Mouse (Mus musculus): ENCODE measurements around the gene Cdc42ep3. TPM values are rescaled to one million over a fixed set of nuclear protein-coding genes. Genes with fewer than 3 reads are reported as not detected.

Gene Cdc42ep3
- polyA plus RNA-seq (2015; fragmentation: Nextera tagmentation; extraction: Ambion mirVana), result 58.4 and 76.9 TPM in 2 replicates

GRCm38 (mm10) chr17:79354444-79355270 lies at the start of gene Cdc42ep3:
Gene Cdc42ep3 (minus strand): TSS chr17:79355091.
- Histone ChIP-seq H3K27ac (peak within 1 kb of the TSS; percentile 94), H3K9ac (peak within 1 kb of the TSS; percentile 96), H3K4me2 (peak within 1 kb of the TSS; percentile 100), H3K27me3 (no peaks in the 10 kb centered on the region; the same call in 1 of the 2 replicates), H3K4me1 (replicated peaks) (peaks cover 61% of the 10 kb centered on the region), H3K36me3 (peaks cover 18% of the 10 kb centered on the region), H3K4me3 (replicated peaks) (peak within 1 kb of the TSS; percentile 84), H3K9me3 (replicated peaks) (no peaks in the 10 kb centered on the region)
- under 1% methylated on average over 67 of the region's 74 CpGs for WGBS (ENCODE audit: insufficient replicate concordance)
- ATAC-seq (ENCODE audit: low read depth) (peak; percentile 75), DNase-seq (peak; percentile 75)

DNA sequence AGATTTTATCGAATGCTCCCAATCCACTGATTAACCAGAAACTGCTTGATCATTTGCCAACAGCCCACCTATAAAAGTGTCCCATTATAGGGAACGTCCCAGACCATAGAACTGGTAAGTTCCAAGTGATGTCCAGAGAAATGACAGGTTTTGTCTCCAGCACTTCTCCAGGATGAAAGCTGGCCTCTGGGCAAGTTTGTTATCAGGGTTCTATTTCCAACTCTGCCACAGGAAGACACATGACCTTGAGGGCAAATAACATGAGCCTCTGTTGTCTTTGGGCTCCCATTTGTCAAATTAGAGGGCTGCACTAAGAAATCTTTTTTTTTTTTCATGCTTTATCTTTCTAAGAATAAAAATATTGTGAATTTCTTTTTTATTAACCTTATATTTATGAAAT lies 45.5 kb upstream of the Cdc42ep3 start:
- no peak overlapping the region for H3K4me2 ChIP-seq
- 59% methylated on average over 2 of the region's 2 CpGs for WGBS (ENCODE audit: insufficient replicate concordance)
- no peak for ATAC-seq (ENCODE audit: low read depth)

DNA sequence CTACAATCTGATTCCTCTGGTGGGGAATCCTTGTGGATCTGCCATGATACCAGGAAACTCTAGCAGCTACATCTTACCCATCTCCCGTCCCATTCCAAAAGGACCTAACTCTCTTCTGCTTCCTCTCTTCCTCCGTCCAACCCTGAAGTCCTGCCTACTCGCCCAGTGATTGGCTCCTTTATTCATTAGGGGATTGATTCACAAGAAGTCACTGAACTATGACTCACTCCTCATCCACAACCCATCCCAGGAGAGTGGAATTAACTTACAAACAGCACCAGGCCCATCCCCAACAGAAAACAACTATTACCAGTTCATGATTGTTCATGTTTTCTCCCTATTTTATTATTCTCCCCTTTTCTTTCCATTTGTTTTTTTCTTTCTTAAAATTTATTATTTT lies 43.5 kb upstream of the Cdc42ep3 start:
- no peaks in the 10 kb centered on the region for H3K9me3 ChIP-seq (replicated peaks)
- DNase-seq (no peak), ATAC-seq (ENCODE audit: low read depth) (no peak)
- no peak overlapping the region for H3K4me2 ChIP-seq
- 65% methylated on average over 3 of the region's 3 CpGs for WGBS (ENCODE audit: insufficient replicate concordance)
- H3K27ac ChIP-seq, result no peak overlapping the region
- no peaks in the 10 kb centered on the region for H3K36me3 ChIP-seq
- H3K9ac ChIP-seq, result no peak overlapping the region
- no peaks in the 10 kb centered on the region for H3K27me3 ChIP-seq
- H3K4me1 ChIP-seq (replicated peaks), result no peaks in the 10 kb centered on the region
- H3K4me3 ChIP-seq (replicated peaks), result no peak overlapping the region

More for the DNA sequence above, 45.5 kb upstream of the Cdc42ep3 start:
- DNase-seq, result no peak
- Histone ChIP-seq H3K4me3 (replicated peaks) (no peak overlapping the region), H3K9me3 (replicated peaks) (no peaks in the 10 kb centered on the region), H3K4me1 (replicated peaks) (no peaks in the 10 kb centered on the region), H3K27me3 (no peaks in the 10 kb centered on the region), H3K27ac (no peak overlapping the region), H3K9ac (no peak overlapping the region), H3K36me3 (no peaks in the 10 kb centered on the region)

DNA sequence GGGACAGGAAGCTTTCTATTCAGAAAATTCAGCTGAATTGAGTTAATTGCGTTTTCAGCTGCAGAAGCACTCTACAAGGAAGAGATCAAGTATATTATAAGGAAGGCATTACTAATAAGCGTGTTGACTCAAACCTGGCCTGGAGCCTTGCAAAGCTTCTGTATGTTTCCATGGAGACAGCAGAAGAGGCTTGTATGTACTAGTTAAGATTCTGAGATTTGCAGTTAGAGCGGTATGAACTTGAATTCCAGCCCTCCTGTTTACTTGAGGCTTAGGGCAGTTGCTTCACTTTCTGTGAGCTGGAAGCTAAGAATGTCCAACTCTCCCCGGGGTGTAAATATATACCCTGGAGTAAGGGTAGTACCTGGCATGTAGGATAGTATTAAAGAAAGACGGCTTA lies 39.9 kb upstream of the Cdc42ep3 start:
- H3K4me1 ChIP-seq (replicated peaks), result no peaks in the 10 kb centered on the region
- H3K4me2 ChIP-seq, result no peak overlapping the region
- ATAC-seq (ENCODE audit: low read depth), result no peak
- DNase-seq, result no peak
- no peak overlapping the region for H3K27ac ChIP-seq
- H3K4me3 ChIP-seq (replicated peaks), result no peak overlapping the region
- no peaks in the 10 kb centered on the region for H3K36me3 ChIP-seq
- no peaks in the 10 kb centered on the region for H3K9me3 ChIP-seq (replicated peaks)
- no peak overlapping the region for H3K9ac ChIP-seq
- 71% methylated on average over 5 of the region's 5 CpGs for WGBS (ENCODE audit: insufficient replicate concordance)
- H3K27me3 ChIP-seq, result no peaks in the 10 kb centered on the region

- Histone ChIP-seq H3K4me1 (replicated peaks) (no peaks in the 10 kb centered on the region), H3K36me3 (no peaks in the 10 kb centered on the region), H3K9ac (no peak overlapping the region), H3K9me3 (replicated peaks) (no peaks in the 10 kb centered on the region), H3K27ac (no peak overlapping the region), H3K27me3 (no peaks in the 10 kb centered on the region), H3K4me3 (replicated peaks) (no peak overlapping the region), H3K4me2 (no peak overlapping the region)
- WGBS (ENCODE audit: insufficient replicate concordance), result 56% methylated on average over 7 of the region's 7 CpGs
- DNase-seq (no peak), ATAC-seq (ENCODE audit: low read depth) (no peak)
These were observed 39.0 kb upstream of the Cdc42ep3 start for GRCm38 (mm10) chr17:79393886-79394285.

- Histone ChIP-seq H3K27ac (no peak overlapping the region), H3K4me2 (no peak overlapping the region), H3K4me1 (replicated peaks) (no peaks in the 10 kb centered on the region), H3K4me3 (replicated peaks) (no peak overlapping the region), H3K9ac (no peak overlapping the region), H3K36me3 (no peaks in the 10 kb centered on the region), H3K27me3 (peaks cover 9% of the 10 kb centered on the region), H3K9me3 (replicated peaks) (no peaks in the 10 kb centered on the region)
- ATAC-seq (ENCODE audit: low read depth) (no peak), DNase-seq (no peak)
- WGBS (ENCODE audit: insufficient replicate concordance), result 58% methylated on average over 8 of the region's 8 CpGs
These were observed 32.7 kb upstream of the Cdc42ep3 start for GRCm38 (mm10) chr17:79387465-79388066.

DNA sequence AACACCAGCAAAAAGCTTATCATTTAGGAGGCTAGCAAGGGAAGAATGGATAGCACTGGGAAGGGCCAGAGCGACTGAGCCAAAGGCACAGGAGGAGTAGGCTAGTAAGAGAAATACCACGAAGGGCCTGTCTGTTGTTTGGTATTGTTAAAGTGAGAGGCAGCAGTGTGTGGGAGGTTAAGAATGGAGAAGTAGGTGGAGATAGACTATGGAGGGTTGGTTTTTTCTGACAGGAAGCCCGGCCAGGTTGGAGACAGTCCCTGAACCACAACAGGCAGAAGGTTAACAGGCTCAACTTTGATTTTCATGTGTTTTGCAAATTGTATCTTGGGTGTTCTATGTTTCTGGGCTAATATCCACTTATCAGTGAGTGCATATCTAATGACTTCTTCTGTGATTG lies 26.6 kb upstream of the Cdc42ep3 start:
- Histone ChIP-seq H3K4me3 (replicated peaks) (no peak overlapping the region), H3K27ac (no peak overlapping the region), H3K9ac (no peak overlapping the region), H3K9me3 (replicated peaks) (no peaks in the 10 kb centered on the region), H3K27me3 (peaks cover 9% of the 10 kb centered on the region), H3K36me3 (no peaks in the 10 kb centered on the region), H3K4me1 (replicated peaks) (0 out of 2 replicates have a peak, but pooled peaks cover 4% of the 10 kb centered on the region), H3K4me2 (no peak overlapping the region)
- 35% methylated on average over 3 of the region's 3 CpGs for WGBS (ENCODE audit: insufficient replicate concordance)
- no peak for DNase-seq
- ATAC-seq (ENCODE audit: low read depth), result no peak

- no peak for DNase-seq
- Histone ChIP-seq H3K9me3 (replicated peaks) (no peaks in the 10 kb centered on the region), H3K4me1 (replicated peaks) (0 out of 2 replicates have a peak, but pooled peaks cover 4% of the 10 kb centered on the region), H3K4me2 (no peak overlapping the region), H3K27ac (no peak overlapping the region), H3K9ac (no peak overlapping the region), H3K27me3 (peaks cover 5% of the 10 kb centered on the region; the same call in 1 of the 2 replicates), H3K4me3 (replicated peaks) (no peak overlapping the region), H3K36me3 (no peaks in the 10 kb centered on the region)
- ATAC-seq (ENCODE audit: low read depth), result no peak
- 29% methylated on average over 5 of the region's 5 CpGs for WGBS (ENCODE audit: insufficient replicate concordance)
These were observed 24.3 kb upstream of the Cdc42ep3 start for GRCm38 (mm10) chr17:79379191-79379590.

DNA sequence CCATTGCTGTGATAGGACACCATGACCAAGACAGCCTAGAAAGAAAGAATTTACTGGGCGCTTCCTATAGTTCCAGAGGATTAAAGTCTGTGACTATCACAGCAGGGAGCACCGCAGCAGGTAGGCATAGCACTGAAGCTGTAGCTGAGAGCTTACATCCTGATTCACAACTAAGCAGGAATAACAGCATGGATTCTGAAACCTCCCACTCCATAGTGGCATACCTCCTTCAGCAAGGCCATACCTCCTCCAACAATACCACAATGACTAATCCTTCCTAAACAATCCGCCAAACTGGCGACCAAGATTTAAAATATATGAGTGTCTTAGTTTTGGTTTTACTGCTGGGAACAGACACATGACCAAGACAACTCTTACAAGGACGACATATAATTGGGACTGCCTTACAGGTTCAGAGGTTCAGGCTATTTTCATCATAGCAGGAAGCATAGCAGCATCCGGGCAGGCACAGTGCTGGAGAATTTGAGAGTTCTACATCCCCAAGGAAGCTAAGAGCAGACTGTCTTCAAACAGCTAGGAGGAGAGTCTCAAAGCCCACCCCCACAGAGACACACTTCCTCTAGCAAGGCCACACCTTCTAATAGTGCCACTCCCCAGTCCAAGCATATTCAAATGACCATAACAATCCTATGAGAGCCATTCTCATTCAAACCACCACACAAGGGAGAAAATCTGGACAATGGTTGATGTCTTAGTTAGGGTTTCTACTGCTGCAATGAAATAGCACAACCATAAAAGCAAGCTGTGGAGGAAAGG lies 21.7 kb upstream of the Cdc42ep3 start:
- Histone ChIP-seq H3K9ac (no peak overlapping the region), H3K27me3 (no peaks in the 10 kb centered on the region), H3K4me1 (replicated peaks) (0 out of 2 replicates have a peak, but pooled peaks cover 4% of the 10 kb centered on the region), H3K36me3 (no peaks in the 10 kb centered on the region), H3K27ac (no peak overlapping the region), H3K4me3 (replicated peaks) (no peak overlapping the region), H3K9me3 (replicated peaks) (no peaks in the 10 kb centered on the region), H3K4me2 (no peak overlapping the region)
- ATAC-seq (ENCODE audit: low read depth) (no peak), DNase-seq (no peak)
- WGBS (ENCODE audit: insufficient replicate concordance), result 50% methylated on average over 6 of the region's 6 CpGs

DNA sequence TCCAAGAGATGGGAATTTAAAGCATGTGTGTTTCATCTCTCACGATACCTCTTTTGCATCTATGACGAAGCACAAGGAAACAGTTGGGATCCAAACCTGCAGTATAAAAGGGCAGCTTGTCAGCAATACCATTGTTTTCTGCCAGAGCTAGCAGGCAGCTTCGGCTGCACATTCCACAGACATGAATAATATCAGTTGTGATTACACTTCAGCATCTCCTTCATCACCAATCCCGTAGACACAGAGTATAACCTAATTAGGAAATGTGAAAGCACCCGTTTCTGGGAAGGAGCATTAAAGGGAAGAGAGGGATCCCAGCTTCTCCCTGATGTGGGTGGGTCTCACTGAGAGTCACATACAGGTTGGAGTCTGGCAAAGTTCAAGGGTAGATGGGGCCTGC lies 18.1 kb upstream of the Cdc42ep3 start:
- H3K36me3 ChIP-seq, result no peaks in the 10 kb centered on the region
- 55% methylated on average over 5 of the region's 5 CpGs for whole genome bisulfite sequencing (ENCODE audit: insufficient replicate concordance)
- H3K9ac ChIP-seq, result no peak overlapping the region
- no peaks in the 10 kb centered on the region for H3K4me1 ChIP-seq (replicated peaks)
- H3K27ac ChIP-seq, result no peak overlapping the region
- H3K4me3 ChIP-seq (replicated peaks), result no peak overlapping the region
- DNase-seq (no peak), ATAC-seq (ENCODE audit: low read depth) (no peak)
- H3K9me3 ChIP-seq (replicated peaks), result no peaks in the 10 kb centered on the region
- no peak overlapping the region for H3K4me2 ChIP-seq
- H3K27me3 ChIP-seq, result no peaks in the 10 kb centered on the region

DNA sequence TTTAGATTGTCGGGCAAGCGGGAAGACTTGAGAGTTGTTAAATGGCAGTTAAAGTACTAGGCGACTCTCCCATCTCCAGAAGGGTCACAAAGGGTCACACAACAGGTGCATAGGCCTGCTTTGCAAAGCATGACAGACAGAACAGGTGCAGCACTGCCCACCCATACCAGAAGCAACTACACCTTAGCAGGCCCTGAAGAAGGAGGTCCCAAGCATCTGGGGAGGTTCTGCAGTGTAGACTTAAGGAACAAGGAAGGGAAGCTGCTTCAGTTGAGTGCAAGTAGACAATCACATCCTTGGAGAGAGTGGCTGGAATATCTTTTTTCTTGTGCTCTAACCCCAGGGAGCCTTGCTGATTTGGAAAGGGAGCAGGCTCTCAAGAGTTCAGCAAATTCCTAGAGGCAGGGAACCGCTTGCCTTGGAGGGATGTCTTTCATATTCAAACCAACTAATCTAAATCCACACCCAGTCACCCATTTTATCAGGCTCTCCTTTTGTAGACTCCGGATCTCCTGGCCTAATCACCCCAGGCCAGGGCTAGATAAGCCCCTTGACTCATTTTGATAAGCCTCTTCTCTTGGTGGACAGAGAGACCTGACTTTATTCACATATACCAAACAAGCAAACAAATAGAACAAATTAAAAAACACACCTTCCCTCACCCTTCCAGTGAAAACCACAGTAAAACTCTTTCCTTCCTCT lies 10.0 kb upstream of the Cdc42ep3 start:
- peak overlapping the region; percentile 73 for H3K4me2 ChIP-seq
- H3K27ac ChIP-seq, result peak overlapping the region; percentile 88
- H3K9ac ChIP-seq, result peak overlapping the region; percentile 71
- WGBS (ENCODE audit: insufficient replicate concordance), result 37% methylated on average over 5 of the region's 5 CpGs
- H3K27me3 ChIP-seq, result no peaks in the 10 kb centered on the region
- H3K36me3 ChIP-seq, result no peaks in the 10 kb centered on the region
- DNase-seq (peak; percentile 81), ATAC-seq (ENCODE audit: low read depth) (peak; percentile 95)
- H3K4me3 ChIP-seq (replicated peaks), result peak overlapping the region; percentile 39
- no peaks in the 10 kb centered on the region for H3K9me3 ChIP-seq (replicated peaks)
- H3K4me1 ChIP-seq (replicated peaks), result peaks cover 64% of the 10 kb centered on the region

Measured in liver, embryonic 13.5 days (tissue).